ENCODE assay signal across 9 mouse cellular contexts in the genomic region with DNA sequence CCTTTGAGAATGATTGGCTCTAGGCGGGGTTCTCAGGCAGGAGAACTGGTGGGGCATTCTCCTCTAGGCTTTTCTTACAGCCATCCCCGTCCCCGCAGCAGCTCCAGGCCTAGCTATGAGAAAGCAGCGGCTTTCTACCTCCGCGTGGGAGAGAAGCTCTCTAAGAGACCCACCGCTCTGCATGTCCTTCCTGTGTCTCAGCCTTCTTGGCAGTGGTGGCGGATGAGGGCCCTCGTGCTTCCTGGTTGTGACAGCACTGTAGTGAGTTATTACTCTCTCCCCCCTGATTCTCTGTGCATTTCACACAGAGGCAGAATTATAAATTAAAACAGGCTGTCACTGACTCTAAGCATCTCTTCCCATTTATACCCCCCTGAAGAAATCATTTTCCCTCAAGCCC.
DNase-seq lines count a peak whose midpoint lies in the region; ATAC-seq and TF ChIP-seq lines count a peak whose summit lies in the region.
"Had no signal": no experiment of that assay in that cellular context is flagged by ENCODE, and none has a peak within 500 bp of the region (broad histone marks: within the 10 kb centered on the region; RNA-seq: fewer than 3 reads in every experiment).

No protein-coding gene starts in this region.

- no peak overlapping the region for H3K27ac ChIP-seq in midbrain, postnatal 0 days (ENCODE audit: low read depth, low read length)
- no peak overlapping the region for H3K27ac ChIP-seq in midbrain, embryonic 14.5 days (replicated peaks; ENCODE audit: low read depth, low read length)
- H3K27ac ChIP-seq in kidney, embryonic 16.5 days (ENCODE audit: low read length): peak overlapping the region; percentile 61; the same call in 1 of the 2 replicates
- H3K27ac ChIP-seq: midbrain, embryonic 12.5 days had no signal

- no peaks in the 10 kb centered on the region for H3K36me3 ChIP-seq in midbrain, postnatal 0 days (ENCODE audit: insufficient read depth, low read length)
- no peaks in the 10 kb centered on the region for H3K36me3 ChIP-seq in midbrain, embryonic 14.5 days (ENCODE audit: control insufficient read depth, insufficient read depth, low read length)
- H3K36me3 ChIP-seq in kidney, embryonic 16.5 days (ENCODE audit: insufficient read depth, low read length): no peaks in the 10 kb centered on the region
- H3K36me3 ChIP-seq: midbrain, embryonic 12.5 days had no signal

- WGBS in midbrain, postnatal 0 days: 55% methylated on average over 9 of the region's 9 CpGs
- 56% methylated on average over 9 of the region's 9 CpGs for WGBS in midbrain, embryonic 14.5 days
- 22% methylated on average over 9 of the region's 9 CpGs for WGBS in kidney, embryonic 16.5 days

- TF ChIP-seq CTCF in midbrain, postnatal 0 days (IDR thresholded peaks at IDR 0.05): no peak

- H3K9me3 ChIP-seq in midbrain, postnatal 0 days (ENCODE audit: low read length): no peaks in the 10 kb centered on the region
- H3K9me3 ChIP-seq in midbrain, embryonic 14.5 days (ENCODE audit: control insufficient read depth, low read length): no peaks in the 10 kb centered on the region
- no peaks in the 10 kb centered on the region for H3K9me3 ChIP-seq in kidney, embryonic 16.5 days (ENCODE audit: low read length)
- H3K9me3 ChIP-seq: midbrain, embryonic 12.5 days had no signal

- no peak for ATAC-seq in midbrain, postnatal 0 days (ENCODE audit: low FRiP score)
- ATAC-seq in midbrain, embryonic 14.5 days (ENCODE audit: low FRiP score, low TSS enrichment): no peak
- ATAC-seq in kidney, embryonic 16.5 days (ENCODE audit: low FRiP score, low TSS enrichment): peak; percentile 85

- no peak overlapping the region for H3K9ac ChIP-seq in midbrain, postnatal 0 days (replicated peaks; ENCODE audit: low read length, poor library complexity, severe bottlenecking)
- H3K9ac ChIP-seq in midbrain, embryonic 14.5 days (replicated peaks; ENCODE audit: low read length): no peak overlapping the region
- H3K9ac ChIP-seq in kidney, embryonic 16.5 days (replicated peaks; ENCODE audit: low read length): 0 out of 2 replicates have a peak overlapping the region, but pooled peaks have one; percentile 13
- H3K9ac ChIP-seq: midbrain, embryonic 12.5 days had no signal

- H3K4me2 ChIP-seq in midbrain, postnatal 0 days (ENCODE audit: low read depth, low read length, poor library complexity, severe bottlenecking): no peak overlapping the region
- H3K4me2 ChIP-seq in midbrain, embryonic 14.5 days (ENCODE audit: low read length): no peak overlapping the region
- H3K4me2 ChIP-seq in kidney, embryonic 16.5 days (replicated peaks; ENCODE audit: low read depth, low read length): peak overlapping the region; percentile 36; the same call in 1 of the 2 replicates
- H3K4me2 ChIP-seq: midbrain, embryonic 12.5 days had no signal

- no peak overlapping the region for H3K4me3 ChIP-seq in midbrain, postnatal 0 days (ENCODE audit: low read depth, low read length)
- H3K4me3 ChIP-seq in midbrain, embryonic 14.5 days (replicated peaks; ENCODE audit: low read depth, low read length): no peak overlapping the region
- no peak overlapping the region for H3K4me3 ChIP-seq in kidney, embryonic 16.5 days (ENCODE audit: low read length)
- H3K4me3 ChIP-seq: midbrain, embryonic 12.5 days had no signal

- peak; percentile 16 to 48 for DNase-seq in adrenal gland, adult (ENCODE audit: inconsistent age in 2 of 2, low spot score in 1 of 2)
- DNase-seq in adrenal gland, postnatal 4 days (ENCODE audit: low spot score in 2 of 2): no peak
- DNase-seq in midbrain, postnatal 0 days (ENCODE audit: low spot score): peak; percentile 44
- DNase-seq in midbrain, embryonic 14.5 days: no peak
- DNase-seq in thymus, postnatal 25 days: peak; percentile 49
- DNase-seq in right cerebral cortex, postnatal 4 days: no peak
- DNase-seq in c-Kit-positive CD71-positive TER-119-positive erythroid progenitor cells, embryonic 14.5 days (ENCODE audit: low spot score): no peak

- peaks cover 4% of the 10 kb centered on the region; the same call in 1 of the 2 replicates for H3K4me1 ChIP-seq in midbrain, postnatal 0 days (ENCODE audit: insufficient read depth, low read length)
- H3K4me1 ChIP-seq in midbrain, embryonic 14.5 days (ENCODE audit: control insufficient read depth, insufficient read depth, low read length): peaks cover 13% of the 10 kb centered on the region
- peaks cover 22% of the 10 kb centered on the region for H3K4me1 ChIP-seq in kidney, embryonic 16.5 days (ENCODE audit: insufficient read depth, low read length)

- no peaks in the 10 kb centered on the region for H3K27me3 ChIP-seq in midbrain, postnatal 0 days (ENCODE audit: insufficient read depth, low read length)
- H3K27me3 ChIP-seq in midbrain, embryonic 14.5 days (ENCODE audit: control insufficient read depth, insufficient read depth, low read length): no peaks in the 10 kb centered on the region
- H3K27me3 ChIP-seq in kidney, embryonic 16.5 days (ENCODE audit: insufficient read depth, low read length): no peaks in the 10 kb centered on the region

Comparison
In these comparisons a context has a peak if more than half of its experiments do, and no peak if none do; other contexts are left out.
1. DNase-seq: peak in adrenal gland, adult (2 of 2), midbrain, postnatal 0 days (single experiment) and thymus, postnatal 25 days (single experiment); none in adrenal gland, postnatal 4 days (0 of 2), midbrain, embryonic 14.5 days (single experiment), right cerebral cortex, postnatal 4 days (single experiment) and c-Kit-positive CD71-positive TER-119-positive erythroid progenitor cells, embryonic 14.5 days (single experiment).